Mouse (Mus musculus): ENCODE data around the gene Mt3. TPM values are rescaled to one million over a fixed set of nuclear protein-coding genes. Genes with fewer than 3 reads are reported as not detected.
A peak's percentile ranks its signal among the peaks of the same experiment; 100 is the strongest.

Mt3 gene
- polyA plus RNA-seq, 1 experiment from 2014 or later = 73.3 TPM

DNA sequence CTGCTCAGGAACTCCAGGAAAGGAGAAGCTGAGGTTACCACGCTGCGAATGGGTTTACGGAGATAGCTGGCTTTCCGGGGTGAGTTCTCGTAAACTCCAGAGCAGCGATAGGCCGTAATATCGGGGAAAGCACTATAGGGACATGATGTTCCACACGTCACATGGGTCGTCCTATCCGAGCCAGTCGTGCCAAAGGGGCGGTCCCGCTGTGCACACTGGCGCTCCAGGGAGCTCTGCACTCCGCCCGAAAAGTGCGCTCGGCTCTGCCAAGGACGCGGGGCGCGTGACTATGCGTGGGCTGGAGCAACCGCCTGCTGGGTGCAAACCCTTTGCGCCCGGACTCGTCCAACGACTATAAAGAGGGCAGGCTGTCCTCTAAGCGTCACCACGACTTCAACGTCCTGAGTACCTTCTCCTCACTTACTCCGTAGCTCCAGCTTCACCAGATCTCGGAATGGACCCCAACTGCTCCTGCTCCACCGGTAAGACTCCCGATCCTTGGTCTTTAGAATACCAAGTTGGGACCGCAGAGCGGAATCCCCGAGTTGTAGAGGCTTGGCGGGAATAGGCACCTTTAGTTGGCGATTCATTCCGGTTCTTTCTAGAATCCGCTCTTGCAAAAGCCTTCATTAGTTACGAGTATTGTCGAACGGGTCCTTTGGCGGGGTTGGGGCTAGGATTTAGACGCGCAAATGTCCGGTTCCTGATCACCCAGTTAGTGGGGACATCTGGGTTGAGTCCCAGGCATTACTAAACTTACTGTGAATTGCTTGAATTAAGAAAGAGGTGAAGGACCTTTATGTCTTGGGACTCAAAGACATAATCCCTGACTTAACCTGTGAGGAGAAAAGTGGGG lies 26.7 kb downstream of the Mt3 start, which contains the start of gene Mt1:
Gene Mt1 (plus strand): TSS at position 226 of the 856 bp plus-strand sequence.
- Histone ChIP-seq H3K27me3 (peaks cover 97% of the 10 kb centered on the region), H3K4me3 (replicated peaks) (peak within 1 kb of the TSS; percentile 40), H3K4me1 (replicated peaks) (peaks cover 28% of the 10 kb centered on the region), H3K9ac (replicated peaks) (peak within 1 kb of the TSS; percentile 34), H3K9me3 (no peaks in the 10 kb centered on the region), H3K4me2 (replicated peaks) (peak within 1 kb of the TSS; percentile 65), H3K36me3 (no peaks in the 10 kb centered on the region), H3K27ac (no peak within 1 kb of the TSS)
- 1% methylated on average over 50 of the region's 50 CpGs for WGBS
- peak; percentile 85 for ATAC-seq

GRCm38 (mm10) chr8:94179713-94180560 lies 27.5 kb downstream of the Mt3 start:
- Histone ChIP-seq H3K4me3 (replicated peaks) (peak overlapping the region; percentile 40), H3K36me3 (no peaks in the 10 kb centered on the region), H3K4me1 (replicated peaks) (peaks cover 28% of the 10 kb centered on the region), H3K9ac (replicated peaks) (peak overlapping the region; percentile 34), H3K4me2 (replicated peaks) (peak overlapping the region; percentile 65), H3K27ac (no peak overlapping the region), H3K27me3 (peaks cover 97% of the 10 kb centered on the region), H3K9me3 (no peaks in the 10 kb centered on the region)
- no peak for ATAC-seq
- 3% methylated on average over 25 of the region's 25 CpGs for WGBS

DNA sequence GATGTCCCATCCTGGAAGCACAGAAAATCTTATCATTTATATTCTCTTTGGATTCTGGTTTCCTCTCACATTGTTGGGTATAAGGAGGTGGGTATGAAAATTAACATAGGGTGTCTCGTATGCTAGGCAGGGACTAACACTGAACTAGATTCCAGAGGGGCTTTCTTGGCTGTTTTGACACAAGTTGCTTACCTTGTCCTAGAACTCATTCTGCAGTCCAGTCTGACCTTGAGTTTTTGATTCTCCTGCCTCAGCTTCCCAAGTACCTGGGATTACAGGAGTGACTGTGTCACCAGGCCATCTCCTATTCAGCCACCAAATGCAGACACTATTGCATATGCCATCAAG lies 28.1 kb downstream of the Mt3 start:
- no peak overlapping the region for H3K27ac ChIP-seq
- ATAC-seq = no peak
- H3K36me3 ChIP-seq = no peaks in the 10 kb centered on the region
- no peak overlapping the region; the same call in 1 of the 2 replicates for H3K4me3 ChIP-seq (replicated peaks)
- no peak overlapping the region for H3K9ac ChIP-seq (replicated peaks)
- no peak overlapping the region for H3K4me2 ChIP-seq (replicated peaks)
- H3K4me1 ChIP-seq (replicated peaks) = peaks cover 28% of the 10 kb centered on the region
- peaks cover 95% of the 10 kb centered on the region for H3K27me3 ChIP-seq
- WGBS = 87% methylated on average over 1 of the region's 1 CpGs
- no peaks in the 10 kb centered on the region for H3K9me3 ChIP-seq

DNA sequence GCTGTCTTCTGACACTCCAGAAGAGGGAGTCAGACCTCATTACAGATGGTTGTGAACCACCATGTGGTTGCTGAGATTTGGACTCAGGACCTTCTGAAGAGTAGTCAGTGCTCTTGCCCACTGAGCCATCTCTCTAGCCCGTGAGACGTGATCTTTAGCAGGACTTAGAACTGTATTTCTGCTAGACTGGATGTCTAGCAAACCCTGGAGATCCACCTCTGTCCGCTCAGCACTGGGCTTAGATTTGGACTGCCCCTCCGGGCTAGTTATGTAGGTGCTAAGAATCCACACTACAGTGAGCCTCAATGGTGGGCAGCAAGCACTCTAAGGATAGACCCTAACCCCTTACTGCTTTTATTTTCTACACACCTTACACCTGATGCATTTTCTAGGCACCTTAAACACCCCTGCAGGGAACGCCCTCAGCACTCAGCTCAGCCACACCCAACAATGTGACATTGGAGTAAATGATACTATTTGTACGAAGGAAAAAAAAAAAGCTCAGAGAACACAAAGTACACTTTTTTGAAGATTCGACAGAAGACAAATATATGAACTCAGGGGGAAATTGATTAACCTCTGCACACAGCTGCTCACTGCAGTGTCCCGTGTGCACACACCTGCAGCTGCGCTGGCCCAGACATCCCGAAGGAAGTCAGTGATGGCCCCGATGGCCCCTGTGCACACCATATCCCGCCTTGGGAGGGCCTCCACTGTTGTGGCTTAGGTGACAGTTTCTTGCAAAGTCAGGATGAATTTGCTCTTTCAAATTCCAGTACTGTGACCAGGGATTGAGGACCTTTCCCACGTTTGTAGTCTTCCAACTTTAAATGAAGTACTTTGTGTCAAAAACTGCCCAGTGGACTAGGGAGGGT lies 29.9 kb downstream of the Mt3 start:
- 67% methylated on average over 13 of the region's 13 CpGs for WGBS
- Histone ChIP-seq H3K27me3 (peaks cover 95% of the 10 kb centered on the region), H3K9me3 (no peaks in the 10 kb centered on the region), H3K36me3 (no peaks in the 10 kb centered on the region), H3K4me3 (replicated peaks) (no peak overlapping the region), H3K9ac (replicated peaks) (no peak overlapping the region), H3K4me2 (replicated peaks) (peak overlapping the region; percentile 36; the same call in 1 of the 2 replicates), H3K27ac (no peak overlapping the region), H3K4me1 (replicated peaks) (peaks cover 39% of the 10 kb centered on the region)
- ATAC-seq = no peak

- H3K27me3 ChIP-seq = peaks cover 97% of the 10 kb centered on the region
- no peak overlapping the region; the same call in 1 of the 2 replicates for H3K9ac ChIP-seq (replicated peaks)
- peak overlapping the region; percentile 36 for H3K4me2 ChIP-seq (replicated peaks)
- H3K4me3 ChIP-seq (replicated peaks) = peak overlapping the region; percentile 13
- ATAC-seq = peak; percentile 49; the same call in 1 of the 2 replicates
- no peak overlapping the region for H3K27ac ChIP-seq
- no peaks in the 10 kb centered on the region for H3K36me3 ChIP-seq
- H3K4me1 ChIP-seq (replicated peaks) = peaks cover 45% of the 10 kb centered on the region
- WGBS = 1% methylated on average over 16 of the region's 16 CpGs
- no peaks in the 10 kb centered on the region for H3K9me3 ChIP-seq
These were observed 30.7 kb downstream of the Mt3 start for GRCm38 (mm10) chr8:94183117-94183516.

GRCm38 (mm10) chr8:94184357-94184843 lies 32.0 kb downstream of the Mt3 start:
- H3K27me3 ChIP-seq = peaks cover 87% of the 10 kb centered on the region
- H3K36me3 ChIP-seq = no peaks in the 10 kb centered on the region

DNA sequence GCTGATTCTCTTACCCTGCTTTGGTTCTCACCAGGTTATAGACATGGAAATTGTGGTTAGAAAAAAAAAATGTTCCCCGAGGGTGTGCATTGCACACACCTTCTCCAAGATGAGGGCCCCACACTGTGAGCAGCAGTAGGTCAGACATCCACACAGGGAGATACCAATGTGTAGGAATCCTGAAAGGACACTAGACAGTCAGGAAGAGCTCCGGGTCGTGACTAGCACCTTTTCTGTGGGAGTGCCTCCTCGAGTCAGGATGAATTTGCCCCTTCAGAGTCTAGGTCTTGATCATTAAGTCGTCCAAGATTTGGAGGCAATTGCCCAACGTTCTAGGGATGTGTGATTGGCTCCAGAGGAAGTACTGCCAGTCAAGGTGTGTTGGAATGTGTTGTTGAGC lies 33.4 kb downstream of the Mt3 start:
- Histone ChIP-seq H3K9ac (replicated peaks) (no peak overlapping the region), H3K27me3 (peaks cover 73% of the 10 kb centered on the region), H3K4me3 (replicated peaks) (no peak overlapping the region), H3K4me1 (replicated peaks) (peaks cover 27% of the 10 kb centered on the region), H3K27ac (no peak overlapping the region), H3K9me3 (no peaks in the 10 kb centered on the region), H3K36me3 (no peaks in the 10 kb centered on the region), H3K4me2 (replicated peaks) (no peak overlapping the region)
- ATAC-seq = no peak
- WGBS = 71% methylated on average over 6 of the region's 6 CpGs

More at GRCm38 (mm10) chr8:94184357-94184843, 32.0 kb downstream of the Mt3 start:
- H3K4me3 ChIP-seq (replicated peaks) = no peak overlapping the region
- no peak overlapping the region for H3K4me2 ChIP-seq (replicated peaks)
- ATAC-seq = no peak
- H3K27ac ChIP-seq = no peak overlapping the region
- H3K9me3 ChIP-seq = no peaks in the 10 kb centered on the region
- 27% methylated on average over 12 of the region's 12 CpGs for WGBS
- no peak overlapping the region for H3K9ac ChIP-seq (replicated peaks)
- H3K4me1 ChIP-seq (replicated peaks) = peaks cover 35% of the 10 kb centered on the region

DNA sequence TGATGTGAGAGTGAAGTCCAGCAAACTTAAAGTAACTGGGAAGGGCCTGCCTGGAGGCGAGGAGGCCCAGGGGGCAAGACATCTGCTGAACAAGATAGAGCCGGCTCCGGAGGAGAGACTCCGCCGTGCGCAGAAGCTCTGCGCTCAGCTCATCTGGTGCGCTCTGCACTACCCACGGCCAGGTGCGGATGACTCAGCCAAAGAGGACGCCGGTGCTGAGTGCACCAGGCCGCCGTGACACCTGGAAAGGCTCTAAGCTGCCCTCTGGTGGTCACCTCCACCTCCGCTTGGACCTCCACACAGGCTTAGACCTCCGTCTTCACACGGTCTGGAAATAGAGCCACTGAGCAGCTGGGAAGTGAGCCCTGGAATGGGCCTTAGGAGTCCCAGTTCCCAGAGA lies 34.1 kb downstream of the Mt3 start:
- peak overlapping the region; percentile 22; the same call in 1 of the 2 replicates for H3K4me2 ChIP-seq (replicated peaks)

GRCm38 (mm10) chr8:94187290-94188002 lies 35.0 kb downstream of the Mt3 start:
- WGBS = 27% methylated on average over 21 of the region's 21 CpGs
- Histone ChIP-seq H3K9ac (replicated peaks) (0 out of 2 replicates have a peak overlapping the region, but pooled peaks have one; percentile 10), H3K27me3 (peaks cover 58% of the 10 kb centered on the region)

More for the DNA sequence above, 34.1 kb downstream of the Mt3 start:
- no peaks in the 10 kb centered on the region for H3K36me3 ChIP-seq
- peaks cover 30% of the 10 kb centered on the region for H3K4me1 ChIP-seq (replicated peaks)
- no peak overlapping the region for H3K4me3 ChIP-seq (replicated peaks)
- peak; percentile 55; the same call in 1 of the 2 replicates for ATAC-seq
- no peak overlapping the region for H3K9ac ChIP-seq (replicated peaks)
- no peak overlapping the region for H3K27ac ChIP-seq
- WGBS = 3% methylated on average over 17 of the region's 17 CpGs
- peaks cover 67% of the 10 kb centered on the region for H3K27me3 ChIP-seq
- H3K9me3 ChIP-seq = no peaks in the 10 kb centered on the region

DNA sequence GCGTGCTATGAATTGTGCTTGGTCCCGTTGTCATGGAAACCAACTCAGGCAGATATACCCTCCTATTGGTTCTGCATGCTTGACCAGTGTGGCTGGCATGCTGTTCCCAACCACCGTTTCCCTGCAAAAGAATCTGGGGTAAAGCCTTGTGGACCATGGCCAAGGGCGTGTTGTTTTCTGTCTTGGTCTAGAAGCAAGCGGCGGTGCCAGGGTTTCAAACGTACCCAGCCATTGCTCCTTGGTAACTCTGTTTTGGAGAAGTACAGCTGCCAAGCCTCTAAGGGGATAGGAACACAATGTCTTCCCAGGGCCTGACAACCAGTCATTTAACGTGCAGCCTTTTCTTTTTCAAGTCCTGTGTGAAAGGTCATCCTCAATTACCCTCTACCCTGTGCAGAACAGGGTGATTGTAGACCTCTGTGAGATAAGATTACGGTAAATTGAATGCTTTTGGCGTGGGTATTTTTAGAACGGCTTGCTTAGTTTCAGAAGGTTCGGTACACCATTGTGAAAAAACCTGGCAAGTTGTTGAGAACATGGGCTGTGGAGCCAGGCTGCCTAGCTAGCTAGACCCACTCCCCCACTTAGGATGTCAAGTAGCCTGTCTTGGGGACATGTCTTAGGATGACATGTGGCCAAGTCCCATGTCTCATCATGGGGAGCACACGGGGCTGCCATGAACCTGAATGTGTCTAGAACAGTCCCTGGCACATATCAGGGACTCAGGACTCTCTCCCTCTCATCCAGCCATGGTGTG lies 37.0 kb downstream of the Mt3 start:
- H3K9ac ChIP-seq (replicated peaks) = no peak overlapping the region
- WGBS = 61% methylated on average over 13 of the region's 13 CpGs
- H3K4me3 ChIP-seq (replicated peaks) = no peak overlapping the region
- peaks cover 38% of the 10 kb centered on the region for H3K27me3 ChIP-seq
- H3K4me1 ChIP-seq (replicated peaks) = peaks cover 20% of the 10 kb centered on the region
- H3K27ac ChIP-seq = no peak overlapping the region
- H3K36me3 ChIP-seq = no peaks in the 10 kb centered on the region
- peak; percentile 20; the same call in 1 of the 2 replicates for ATAC-seq
- H3K4me2 ChIP-seq (replicated peaks) = no peak overlapping the region
- no peaks in the 10 kb centered on the region for H3K9me3 ChIP-seq

More at GRCm38 (mm10) chr8:94187290-94188002, 35.0 kb downstream of the Mt3 start:
- no peaks in the 10 kb centered on the region for H3K9me3 ChIP-seq
- H3K27ac ChIP-seq = no peak overlapping the region
- H3K4me3 ChIP-seq (replicated peaks) = no peak overlapping the region
- peaks cover 30% of the 10 kb centered on the region for H3K4me1 ChIP-seq (replicated peaks)
- H3K4me2 ChIP-seq (replicated peaks) = peak overlapping the region; percentile 22; the same call in 1 of the 2 replicates
- no peak for ATAC-seq
- no peaks in the 10 kb centered on the region for H3K36me3 ChIP-seq
